9 mouse cellular contexts compared by ENCODE assay signal in genomic region chr2:122376041-122376561, GRCm38 (mm10). TPM values are rescaled to one million over a fixed set of nuclear protein-coding genes. Genes with fewer than 3 reads are reported as not detected.
DNase-seq lines count a peak whose midpoint lies in the region; ATAC-seq and TF ChIP-seq lines count a peak whose summit lies in the region.
"Had no signal": no experiment of that assay in that cellular context is flagged by ENCODE, and none has a peak within 500 bp of the region (broad histone marks: within the 10 kb centered on the region; RNA-seq: fewer than 3 reads in every experiment).

No protein-coding gene starts in this region.

- H3K4me1 ChIP-seq in ES-Bruce4 (ENCODE audit: control insufficient read depth, insufficient read depth, low read length), result no peaks in the 10 kb centered on the region
- H3K4me1 ChIP-seq in embryonic facial prominence, embryonic 15.5 days, result peaks cover 6% of the 10 kb centered on the region; the same call in 1 of the 2 replicates
- H3K4me1 ChIP-seq in heart, embryonic 15.5 days (replicated peaks), result peaks cover 12% of the 10 kb centered on the region
- peaks cover 2% of the 10 kb centered on the region; the same call in 1 of the 2 replicates for H3K4me1 ChIP-seq in small intestine, adult 2 months (ENCODE audit: control insufficient read depth, insufficient read depth, insufficient read length, low read length)

- H3K36me3 ChIP-seq in ES-Bruce4 (ENCODE audit: control insufficient read depth, insufficient read depth, low read length, poor library complexity, severe bottlenecking), result no peaks in the 10 kb centered on the region
- H3K36me3 ChIP-seq in embryonic facial prominence, embryonic 15.5 days, result no peaks in the 10 kb centered on the region
- H3K36me3 ChIP-seq in heart, embryonic 15.5 days, result no peaks in the 10 kb centered on the region
- H3K36me3 ChIP-seq in small intestine, adult 2 months (ENCODE audit: control insufficient read depth, insufficient read depth, low read length), result no peaks in the 10 kb centered on the region

- H3K4me2 ChIP-seq in embryonic facial prominence, embryonic 15.5 days (replicated peaks), result peak overlapping the region; percentile 84
- H3K4me2 ChIP-seq in heart, embryonic 15.5 days, result peak overlapping the region; percentile 89

- H3K9me3 ChIP-seq in ES-Bruce4 (replicated peaks; ENCODE audit: control insufficient read depth, insufficient read depth, low read length, poor library complexity, severe bottlenecking), result no peaks in the 10 kb centered on the region
- no peaks in the 10 kb centered on the region for H3K9me3 ChIP-seq in embryonic facial prominence, embryonic 15.5 days (replicated peaks)
- no peaks in the 10 kb centered on the region for H3K9me3 ChIP-seq in heart, embryonic 15.5 days (replicated peaks)

- H3K4me3 ChIP-seq in ES-Bruce4 (ENCODE audit: low read depth, low read length), result peak overlapping the region; percentile 89
- H3K4me3 ChIP-seq in embryonic facial prominence, embryonic 15.5 days (replicated peaks), result peak overlapping the region; percentile 80
- H3K4me3 ChIP-seq in heart, embryonic 15.5 days, result peak overlapping the region; percentile 80
- H3K4me3 ChIP-seq in small intestine, adult 2 months (ENCODE audit: low read depth, low read length), result peak overlapping the region; percentile 98

- peak; percentile 71 for DNase-seq in adrenal gland, adult 2 months
- DNase-seq in kidney, postnatal 25 days, result peak; percentile 50 to 66
- no peak for DNase-seq in layer of hippocampus, postnatal 36 days

- no peak for TF ChIP-seq CTCF in ES-Bruce4 (IDR thresholded peaks at IDR 0.05; ENCODE audit: low read depth, low read length)
- TF ChIP-seq CTCF in small intestine, adult 2 months (IDR thresholded peaks at IDR 0.05; ENCODE audit: extremely low read depth, insufficient read length, insufficient replicate concordance, low read depth, low read length), result no peak

- H3K27me3 ChIP-seq in ES-Bruce4 (ENCODE audit: control insufficient read depth, insufficient read depth, low read length, poor library complexity, severe bottlenecking), result no peaks in the 10 kb centered on the region
- no peaks in the 10 kb centered on the region for H3K27me3 ChIP-seq in embryonic facial prominence, embryonic 15.5 days
- H3K27me3 ChIP-seq in heart, embryonic 15.5 days, result no peaks in the 10 kb centered on the region
- no peaks in the 10 kb centered on the region for H3K27me3 ChIP-seq in small intestine, adult 2 months (ENCODE audit: control insufficient read depth, insufficient read depth, low read length)

- H3K27ac ChIP-seq in ES-Bruce4 (ENCODE audit: insufficient read depth, low read length), result no peak overlapping the region
- H3K27ac ChIP-seq in embryonic facial prominence, embryonic 15.5 days (replicated peaks), result peak overlapping the region; percentile 92
- H3K27ac ChIP-seq in heart, embryonic 15.5 days, result peak overlapping the region; percentile 91
- H3K27ac ChIP-seq in small intestine, adult 2 months (ENCODE audit: insufficient read depth, low read depth, low read length), result peak overlapping the region; percentile 85

- TF ChIP-seq POLR2A in ES-Bruce4 (IDR thresholded peaks at IDR 0.05; ENCODE audit: insufficient read depth, low read length), result no peak
- no peak for TF ChIP-seq POLR2A in small intestine, adult 2 months (IDR thresholded peaks at IDR 0.05; ENCODE audit: low read depth, low read length)

- TF ChIP-seq EP300 in ES-Bruce4 (IDR thresholded peaks at IDR 0.05; ENCODE audit: insufficient read depth, low read depth, low read length), result no peak

- H3K9ac ChIP-seq in ES-Bruce4 (ENCODE audit: low read depth, poor library complexity, severe bottlenecking), result peak overlapping the region; percentile 72
- H3K9ac ChIP-seq in embryonic facial prominence, embryonic 15.5 days, result peak overlapping the region; percentile 68
- H3K9ac ChIP-seq in heart, embryonic 15.5 days, result peak overlapping the region; percentile 71

- WGBS in embryonic facial prominence, embryonic 15.5 days, result 1% methylated on average over 22 of the region's 22 CpGs
- WGBS in heart, embryonic 15.5 days, result under 1% methylated on average over 22 of the region's 22 CpGs
- under 1% methylated on average over 22 of the region's 22 CpGs for WGBS in small intestine, adult 2 months

- ATAC-seq in embryonic facial prominence, embryonic 15.5 days (ENCODE audit: insufficient number of reproducible peaks, low FRiP score, low TSS enrichment, low read depth), result no peak
- no peak for ATAC-seq in heart, embryonic 15.5 days (replicated peaks; ENCODE audit: insufficient number of reproducible peaks, insufficient read depth, low FRiP score, low read depth)
- ATAC-seq in megakaryocyte, adult 5-6 weeks (ENCODE audit: poor library complexity, severe bottlenecking), result peak; percentile 12

RNA-seq across cellular contexts. Expression of gene Shf, which starts 7.1 kb away (rescaled TPM):
- 3.7 and 6.0 TPM in 2 replicates for polyA plus RNA-seq in ES-Bruce4 (2011; ENCODE audit: insufficient read depth, insufficient read length, low read depth, missing spikeins)
- 10 to 100 TPM in 1 of 2 experiments, 1 to 10 TPM in 1; 6.0 to 13.0 TPM for total RNA-seq in adrenal gland, adult 2 months (2021)
- polyA plus RNA-seq in adrenal gland, adult 2 months (2012; rRNA removed), result 12.3 and 15.9 TPM in 2 replicates
- polyA plus RNA-seq in embryonic facial prominence, embryonic 15.5 days (2015; fragmentation: Nextera tagmentation; extraction: Ambion mirVana), result 4.5 and 5.0 TPM in 2 replicates
- polyA plus RNA-seq in heart, embryonic 15.5 days (2015; fragmentation: Nextera tagmentation; extraction: Ambion mirVana), result 2.0 and 2.7 TPM in 2 replicates
- total RNA-seq in megakaryocyte, adult 5-6 weeks (2015), result 0.31 and 2.1 TPM in 2 replicates
- total RNA-seq in megakaryocyte, adult 5-6 weeks (2017), result 0.81 and 1.5 TPM in 2 replicates
- 3.5 and 9.1 TPM in 2 replicates for polyA plus RNA-seq in small intestine, adult 2 months (2012; rRNA removed)
- total RNA-seq in layer of hippocampus, postnatal 36 days (2021), result 10 to 100 TPM; 56.6 to 60.0 TPM

RNA-seq across cellular contexts. Expression of gene Slc28a2, which starts 50.2 kb away (rescaled TPM):
- not detected in 2 replicates for polyA plus RNA-seq in ES-Bruce4 (2011; ENCODE audit: insufficient read depth, insufficient read length, low read depth, missing spikeins)
- total RNA-seq in adrenal gland, adult 2 months (2021), result 1 to 10 TPM; 1.5 to 2.7 TPM
- 0.83 and 2.0 TPM in 2 replicates for polyA plus RNA-seq in adrenal gland, adult 2 months (2012; rRNA removed)
- 0.31 and 1.5 TPM in 2 replicates for polyA plus RNA-seq in embryonic facial prominence, embryonic 15.5 days (2015; fragmentation: Nextera tagmentation; extraction: Ambion mirVana)
- 1.4 and 1.6 TPM in 2 replicates for polyA plus RNA-seq in heart, embryonic 15.5 days (2015; fragmentation: Nextera tagmentation; extraction: Ambion mirVana)
- total RNA-seq in megakaryocyte, adult 5-6 weeks (2015), result 9.8 and 11.4 TPM in 2 replicates
- total RNA-seq in megakaryocyte, adult 5-6 weeks (2017), result 12.6 and 14.9 TPM in 2 replicates
- 44.1 and 116 TPM in 2 replicates for polyA plus RNA-seq in small intestine, adult 2 months (2012; rRNA removed)
- not detected for total RNA-seq in layer of hippocampus, postnatal 36 days (2021)
- total RNA-seq: layer of hippocampus, postnatal 14 days had no signal

Comparison
In these comparisons a context has a peak if more than half of its experiments do, and no peak if none do; other contexts are left out.
1. DNase-seq: peak in adrenal gland, adult 2 months (single experiment) and kidney, postnatal 25 days (2 of 2); none in layer of hippocampus, postnatal 36 days (0 of 2).
2. RNA of gene Slc28a2, which starts 50.2 kb away (polyA plus RNA-seq): 44.1 to 116 TPM in small intestine, adult 2 months; 1.4 to 1.6 TPM in heart, embryonic 15.5 days, 0.83 to 2.0 TPM in adrenal gland, adult 2 months, 0.31 to 1.5 TPM in embryonic facial prominence, embryonic 15.5 days and not detected in ES-Bruce4; every median in the first group is over 10 times any median in the second.
3. Peak in every context shown above with its lines, with median percentiles within 50 percentile points of each other: H3K4me3 ChIP-seq and H3K9ac ChIP-seq.